Mouse (Mus musculus) C2C12 (cell line): ENCODE data around the gene 9530053A07Rik. TPM values are rescaled to one million over a fixed set of nuclear protein-coding genes. Genes with fewer than 3 reads are reported as not detected.

Experiments
- H3K27me3 ChIP-seq: one replicate; pipeline ENCODE4 v1.6.1; 2011; ENCODE audit not compliant: control insufficient read depth, insufficient read depth, insufficient read length
- H3K36me3 ChIP-seq: one replicate; pipeline ENCODE4 v1.6.1; 2011; ENCODE audit not compliant: control insufficient read depth, insufficient read depth
- H3K4me3 ChIP-seq: one replicate; pipeline ENCODE4 v1.5.1; 2011; ENCODE audit warnings: mild to moderate bottlenecking, control low read depth; ENCODE audit not compliant: poor library complexity, insufficient read depth, severe bottlenecking
- H3K79me2 ChIP-seq: one replicate; pipeline ENCODE4 v1.6.1; 2011; ENCODE audit not compliant: control insufficient read depth, insufficient read depth
- H3K79me3 ChIP-seq: one replicate; pipeline ENCODE4 v1.6.1; 2011; ENCODE audit warnings: low read depth, control low read depth
- H3ac ChIP-seq: one replicate; pipeline ENCODE3; 2011; ENCODE audit warnings: low read depth; ENCODE audit not compliant: control insufficient read depth, insufficient read length
- CEBPB ChIP-seq: IDR thresholded peaks from one replicate; pipeline ENCODE4 v1.6.1; 2011; ENCODE audit warnings: low read depth, mild to moderate bottlenecking, control low read depth, moderate library complexity
- CTCF ChIP-seq: IDR thresholded peaks from one replicate; pipeline ENCODE4 v1.5.1; 2011; ENCODE audit not compliant: control insufficient read depth, insufficient read depth, insufficient read length
- FOSL1 ChIP-seq: IDR thresholded peaks from one replicate; pipeline ENCODE4 v1.8.0; 2011; ENCODE audit warnings: mild to moderate bottlenecking, low read length; ENCODE audit not compliant: poor library complexity, insufficient read depth, severe bottlenecking
- MAX ChIP-seq: IDR thresholded peaks from one replicate; pipeline ENCODE4 v1.6.1; 2011; ENCODE audit warnings: mild to moderate bottlenecking, control low read depth
- MYOD1 ChIP-seq: IDR thresholded peaks from one replicate; pipeline ENCODE4 v1.6.1; 2011; ENCODE audit warnings: low read depth; ENCODE audit not compliant: control insufficient read depth, insufficient read length
- MYOG ChIP-seq: IDR thresholded peaks from one replicate; pipeline ENCODE4 v1.6.1; 2011; ENCODE audit not compliant: control insufficient read depth, insufficient read length; ENCODE audit errors: extremely low read depth
- USF1 ChIP-seq: IDR thresholded peaks from one replicate; pipeline ENCODE4 v1.6.1; 2011; ENCODE audit warnings: low read depth, mild to moderate bottlenecking, control low read depth, moderate library complexity
- polyA plus RNA-seq: library from polyadenylated mRNA; unstranded; fragments of >200 nt; fragmentation: generic; extraction: Trizol; gene quantifications from one replicate; pipeline ENCODE4 v1.2.1, GENCODE M21; 2012; ENCODE audit warnings: missing spikeins

Gene 9530053A07Rik
- polyA plus RNA-seq, 1 experiment: 0.62 TPM

DNA sequence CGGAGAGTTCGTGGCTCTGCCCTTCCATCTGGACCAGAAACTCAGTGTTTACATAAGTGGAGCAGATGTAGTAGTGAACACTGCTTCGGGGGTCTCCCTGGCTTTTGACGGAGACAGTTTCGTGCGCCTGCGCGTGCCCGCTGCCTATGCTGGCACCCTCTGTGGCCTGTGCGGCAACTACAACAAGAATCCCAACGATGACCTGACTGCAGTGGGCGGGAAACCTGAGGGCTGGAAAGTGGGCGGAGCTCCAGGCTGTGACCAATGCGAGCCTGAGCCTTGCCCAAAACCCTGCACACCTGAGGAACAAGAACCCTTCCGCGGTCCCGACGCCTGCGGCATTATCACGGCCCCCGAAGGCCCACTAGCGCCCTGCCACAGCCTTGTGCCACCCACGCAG lies 24.6 kb upstream of the 9530053A07Rik start:
- Histone ChIP-seq H3K4me3 (no peak overlapping the region), H3K27me3 (peaks cover 49% of the 10 kb centered on the region)
- TF ChIP-seq MYOG: no peak
- TF ChIP-seq CTCF: no peak
- no peak for TF ChIP-seq CEBPB
- TF ChIP-seq FOSL1: no peak
- no peak for TF ChIP-seq USF1
- no peak for TF ChIP-seq MYOD1
- no peak for TF ChIP-seq MAX

DNA sequence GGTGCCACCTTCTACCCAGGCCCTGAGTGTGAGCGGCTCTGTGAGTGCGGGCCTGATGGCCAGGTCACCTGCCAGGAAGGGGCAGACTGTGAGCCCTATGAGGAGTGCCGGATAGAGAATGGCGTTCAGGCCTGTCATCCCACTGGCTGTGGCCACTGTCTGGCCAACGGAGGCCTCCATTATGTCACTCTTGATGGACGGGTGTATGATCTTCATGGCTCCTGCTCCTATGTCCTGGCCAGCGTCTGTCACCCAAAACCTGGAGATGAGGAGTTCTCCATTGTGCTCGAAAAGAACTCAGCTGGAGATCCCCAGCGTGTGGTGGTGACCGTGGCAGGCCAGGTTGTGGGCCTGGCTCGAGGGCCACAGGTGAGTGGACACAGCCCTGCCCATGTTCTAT lies 23.0 kb upstream of the 9530053A07Rik start:
- no peak overlapping the region for H3ac ChIP-seq
- H3K79me3 ChIP-seq: no peaks in the 10 kb centered on the region
- H3K36me3 ChIP-seq: no peaks in the 10 kb centered on the region
- H3K27me3 ChIP-seq: peaks cover 45% of the 10 kb centered on the region
- H3K4me3 ChIP-seq: no peak overlapping the region
- H3K79me2 ChIP-seq: no peaks in the 10 kb centered on the region
- TF ChIP-seq FOSL1 (no peak), MYOD1 (no peak), MAX (no peak), USF1 (no peak), CEBPB (no peak), CTCF (no peak), MYOG (no peak)

More for the DNA sequence above, 24.6 kb upstream of the 9530053A07Rik start:
- Histone ChIP-seq H3K36me3 (no peaks in the 10 kb centered on the region), H3ac (no peak overlapping the region), H3K79me2 (no peaks in the 10 kb centered on the region), H3K79me3 (no peaks in the 10 kb centered on the region)

DNA sequence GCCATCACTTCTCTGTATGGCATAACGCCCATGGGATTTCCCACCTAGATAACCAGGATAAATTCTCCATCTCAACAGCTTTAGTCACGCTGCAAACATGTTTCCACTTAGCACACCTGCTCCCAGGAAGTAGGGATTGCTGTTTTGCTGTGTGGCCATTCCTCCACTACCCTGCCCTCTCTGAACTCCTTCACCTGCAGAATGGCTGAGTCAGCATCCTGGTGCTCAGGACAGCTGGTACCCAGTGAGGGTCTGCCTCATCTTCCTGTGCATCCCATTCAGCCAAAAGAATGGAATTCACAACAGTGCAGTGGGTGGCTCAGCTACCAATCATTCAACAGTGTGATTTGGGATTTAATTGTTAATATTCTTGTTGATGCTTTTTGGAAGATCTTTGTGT lies 14.6 kb upstream of the 9530053A07Rik start:
- Histone ChIP-seq H3K36me3 (no peaks in the 10 kb centered on the region), H3K79me2 (no peaks in the 10 kb centered on the region), H3K79me3 (no peaks in the 10 kb centered on the region), H3K27me3 (peaks cover 14% of the 10 kb centered on the region), H3K4me3 (no peak overlapping the region), H3ac (no peak overlapping the region)
- TF ChIP-seq MAX: no peak
- no peak for TF ChIP-seq FOSL1
- no peak for TF ChIP-seq CTCF
- TF ChIP-seq MYOG: no peak
- no peak for TF ChIP-seq USF1
- TF ChIP-seq MYOD1: no peak
- no peak for TF ChIP-seq CEBPB

DNA sequence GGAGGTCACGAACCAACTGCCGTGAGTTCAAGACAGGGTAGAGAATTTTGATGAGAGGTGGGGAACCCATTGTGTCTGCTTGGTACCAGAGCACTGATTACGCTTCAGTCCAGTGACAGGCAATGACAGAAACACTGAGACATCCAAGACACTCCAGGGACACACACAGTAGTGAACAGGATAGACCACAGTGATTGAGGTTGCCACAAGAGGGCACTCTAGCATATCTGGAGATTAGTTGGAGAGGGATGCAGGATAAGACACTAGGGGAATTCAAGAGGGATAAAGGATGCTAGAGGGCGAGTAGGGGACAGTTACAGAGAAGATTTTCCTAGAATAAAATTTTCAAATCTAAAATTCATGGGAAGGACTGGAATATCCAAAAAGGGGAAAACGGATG lies 8.3 kb downstream of the 9530053A07Rik start:
- TF ChIP-seq CTCF: peak; percentile 50
- no peak for TF ChIP-seq MAX
- Histone ChIP-seq H3K4me3 (no peak overlapping the region), H3K79me2 (no peaks in the 10 kb centered on the region), H3ac (no peak overlapping the region), H3K79me3 (no peaks in the 10 kb centered on the region), H3K36me3 (no peaks in the 10 kb centered on the region), H3K27me3 (peaks cover 25% of the 10 kb centered on the region)

DNA sequence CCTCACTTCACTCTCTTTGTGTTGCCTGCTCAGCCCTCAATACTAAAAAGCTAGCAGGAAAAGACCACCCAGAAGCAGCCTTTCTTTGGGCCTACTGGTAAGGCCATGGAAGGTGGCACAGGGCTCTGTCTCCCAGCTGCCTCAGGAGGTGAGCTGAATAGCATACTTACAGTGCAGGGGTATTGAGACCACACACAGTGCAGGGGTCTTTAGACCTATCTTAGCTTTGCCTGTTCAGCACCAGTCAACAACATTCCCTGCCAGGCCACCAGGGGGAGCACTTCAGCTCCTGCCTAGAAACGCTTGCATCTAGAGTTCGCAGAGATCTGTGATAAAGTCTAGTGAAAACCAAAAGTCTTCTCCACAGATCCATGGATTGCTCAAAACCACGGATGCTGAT lies 19.0 kb downstream of the 9530053A07Rik start:
- Histone ChIP-seq H3K79me3 (no peaks in the 10 kb centered on the region), H3K79me2 (no peaks in the 10 kb centered on the region), H3ac (no peak overlapping the region), H3K36me3 (no peaks in the 10 kb centered on the region), H3K27me3 (peaks cover 46% of the 10 kb centered on the region), H3K4me3 (no peak overlapping the region)
- no peak for TF ChIP-seq USF1
- TF ChIP-seq CTCF: peak; percentile 57

DNA sequence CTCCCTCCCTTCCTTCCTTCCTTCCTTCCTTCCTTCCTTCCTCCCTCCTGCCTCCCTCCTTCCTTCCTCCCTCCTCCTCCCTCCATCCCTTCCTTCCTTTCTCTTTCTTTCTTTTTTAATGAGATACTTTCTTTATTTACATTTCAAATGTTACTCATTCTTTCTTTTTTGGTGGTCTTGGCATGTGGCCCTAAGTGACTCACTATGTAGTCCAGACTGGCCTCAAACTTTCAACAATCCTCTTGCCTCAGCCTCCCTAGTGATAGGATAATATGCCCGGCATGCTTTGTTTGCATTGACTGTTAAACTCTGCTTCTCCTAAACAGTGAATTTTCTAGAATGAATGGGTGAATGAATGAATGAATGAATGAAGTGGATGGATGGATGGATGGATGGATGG lies 20.6 kb downstream of the 9530053A07Rik start:
- Histone ChIP-seq H3ac (no peak overlapping the region), H3K4me3 (no peak overlapping the region), H3K79me2 (no peaks in the 10 kb centered on the region), H3K79me3 (no peaks in the 10 kb centered on the region), H3K27me3 (peaks cover 45% of the 10 kb centered on the region), H3K36me3 (no peaks in the 10 kb centered on the region)
- TF ChIP-seq CTCF (no peak), MAX (no peak), MYOG (no peak), FOSL1 (no peak), MYOD1 (no peak), CEBPB (no peak), USF1 (no peak)
